In the genomic region with DNA sequence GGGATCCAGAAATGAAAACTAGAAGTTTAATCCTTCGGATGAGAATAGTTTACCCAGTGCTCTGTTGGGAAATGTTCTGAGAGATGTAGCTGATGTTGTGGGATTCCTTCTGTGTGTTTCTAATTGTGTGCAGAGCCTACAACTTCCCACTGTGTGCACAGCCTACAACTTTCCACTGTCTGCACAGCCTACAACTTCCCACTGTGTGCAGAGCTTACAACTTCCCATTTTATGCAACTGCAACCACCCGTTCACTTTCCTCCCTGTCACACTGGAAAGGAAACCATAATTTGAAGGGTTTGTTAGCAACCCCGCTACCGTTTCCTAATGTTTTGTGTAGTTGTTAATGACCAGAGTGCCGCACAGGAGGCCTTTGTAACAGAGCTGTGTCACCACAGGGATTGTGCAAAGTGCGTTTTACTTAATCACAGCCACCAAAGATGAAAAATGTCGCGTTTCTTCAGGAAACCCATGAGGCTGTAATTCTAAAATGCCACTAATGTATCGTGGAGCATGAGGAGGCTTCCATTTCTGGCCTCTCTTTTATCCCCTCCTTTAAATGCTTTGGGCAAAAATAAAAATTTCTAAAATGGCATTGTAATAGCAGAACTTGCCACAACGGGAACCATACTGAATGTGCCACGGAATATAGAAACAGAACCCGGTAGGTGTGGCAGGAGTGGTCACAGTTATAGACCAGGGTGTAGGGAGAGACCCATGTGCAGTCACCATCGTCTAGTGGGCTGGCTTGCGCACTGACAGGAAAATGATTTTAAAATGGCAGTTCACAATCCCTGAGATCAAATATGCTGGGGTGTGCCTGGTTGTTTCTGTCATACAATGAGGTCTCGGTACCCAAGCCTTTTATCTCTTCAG, we compare ENCODE assay signal across 17 mouse cellular contexts.
A peak's percentile ranks its signal among the peaks of the same experiment; 100 is the strongest.
DNase-seq lines count a peak whose midpoint lies in the region; ATAC-seq and TF ChIP-seq lines count a peak whose summit lies in the region.
"Had no signal": no experiment of that assay in that cellular context is flagged by ENCODE, and none has a peak within 500 bp of the region (broad histone marks: within the 10 kb centered on the region; RNA-seq: fewer than 3 reads in every experiment).

No protein-coding gene starts in this region.

- H3K36me3 ChIP-seq in liver, embryonic 11.5 days (ENCODE audit: control insufficient read depth, insufficient read depth, low read length), result no peaks in the 10 kb centered on the region
- H3K36me3 ChIP-seq: embryonic facial prominence, embryonic 12.5 days; limb, embryonic 12.5 days; midbrain, embryonic 12.5 days had no signal

- H3K9me3 ChIP-seq in liver, embryonic 11.5 days (ENCODE audit: control insufficient read depth, low read length), result no peaks in the 10 kb centered on the region
- H3K9me3 ChIP-seq: embryonic facial prominence, embryonic 12.5 days; limb, embryonic 12.5 days; midbrain, embryonic 12.5 days had no signal

- H3K4me3 ChIP-seq in liver, embryonic 11.5 days (ENCODE audit: low read depth, low read length), result no peak overlapping the region
- H3K4me3 ChIP-seq: embryonic facial prominence, embryonic 12.5 days; gastrocnemius, adult 2 months; heart, adult 2 months; limb, embryonic 12.5 days; midbrain, embryonic 12.5 days had no signal

- no peaks in the 10 kb centered on the region for H3K4me1 ChIP-seq in liver, embryonic 11.5 days (replicated peaks; ENCODE audit: control insufficient read depth, insufficient read depth, low read length)

- H3K4me2 ChIP-seq in liver, embryonic 11.5 days, result no peak overlapping the region
- H3K4me2 ChIP-seq: embryonic facial prominence, embryonic 12.5 days; limb, embryonic 12.5 days; midbrain, embryonic 12.5 days had no signal

- 66% methylated on average over 15 of the region's 15 CpGs for WGBS in liver, embryonic 11.5 days

- TF ChIP-seq CTCF in brain, embryonic 14.5 days (IDR thresholded peaks at IDR 0.05; ENCODE audit: borderline replicate concordance, extremely low read depth, insufficient read depth, insufficient read length), result no peak

- peak; percentile 18 for DNase-seq in liver, embryonic 11.5 days (ENCODE audit: low spot score)
- DNase-seq in liver, result no peak
- DNase-seq in brain, embryonic 14.5 days (ENCODE audit: low read depth), result peak; percentile 54
- DNase-seq in kidney, adult 9 months, result no peak
- no peak for DNase-seq in cerebellum, adult 11-12 months
- DNase-seq: adrenal gland, postnatal 14 days; cerebellum, postnatal 36 days; gastrocnemius, adult 2 months; heart, adult 2 months; retina, postnatal 1 day had no signal

- ATAC-seq in liver, embryonic 11.5 days (replicated peaks; ENCODE audit: low FRiP score), result no peak
- peak; percentile 85 for ATAC-seq in granulocyte monocyte progenitor cell, adult 5-6 weeks (replicated peaks; ENCODE audit: poor library complexity, severe bottlenecking)
- peak; percentile 77 for ATAC-seq in megakaryocyte, adult 5-6 weeks (ENCODE audit: poor library complexity, severe bottlenecking)
- ATAC-seq: inflammation-experienced regulatory T-cells, adult 6 months had no signal

- no peak overlapping the region for H3K27ac ChIP-seq in liver, embryonic 11.5 days (ENCODE audit: low read depth, low read length)
- H3K27ac ChIP-seq: embryonic facial prominence, embryonic 12.5 days; gastrocnemius, adult 2 months; heart, adult 2 months; kidney, postnatal 0 days; limb, embryonic 12.5 days; midbrain, embryonic 12.5 days had no signal

- H3K9ac ChIP-seq in liver, embryonic 11.5 days (ENCODE audit: low read depth, low read length), result no peak overlapping the region
- H3K9ac ChIP-seq: embryonic facial prominence, embryonic 12.5 days; limb, embryonic 12.5 days; midbrain, embryonic 12.5 days had no signal

- no peak for TF ChIP-seq POLR2A in brain, embryonic 14.5 days (IDR thresholded peaks at IDR 0.05; ENCODE audit: borderline replicate concordance, extremely low read depth, insufficient read depth, insufficient read length, poor library complexity, severe bottlenecking)

- no peaks in the 10 kb centered on the region for H3K27me3 ChIP-seq in liver, embryonic 11.5 days (replicated peaks; ENCODE audit: control insufficient read depth, insufficient read depth, low read length)
- H3K27me3 ChIP-seq: embryonic facial prominence, embryonic 12.5 days; midbrain, embryonic 12.5 days had no signal

Comparison
In these comparisons a context has a peak if more than half of its experiments do, and no peak if none do; other contexts are left out.
1. DNase-seq: peak in liver, embryonic 11.5 days (single experiment) and brain, embryonic 14.5 days (single experiment); none in liver (single experiment), kidney, adult 9 months (single experiment) and cerebellum, adult 11-12 months (single experiment).